Mouse (Mus musculus): Measurements from ENCODE around the gene Lsr. TPM values are rescaled to one million over a fixed set of nuclear protein-coding genes. Genes with fewer than 3 reads are reported as not detected.

Gene Lsr
- polyA plus RNA-seq (2015; fragmentation: Nextera tagmentation; extraction: Ambion mirVana) = 3.7 and 4.4 TPM in 2 replicates

GRCm38 (mm10) chr7:30973251-30973500, at the start of gene Lsr:
TSS of gene Lsr (minus strand) at chr7:30973464.

GRCm38 (mm10) chr7:30973501-30974289, 431 bp upstream of the Lsr start, which contains the start of gene Fam187b:
TSS of gene Fam187b (plus strand) at chr7:30973790.

GRCm38 (mm10) chr7:30956756-30957366, 16.4 kb downstream of the Lsr start, which contains the start of gene Usf2:
TSS of gene Usf2 (minus strand) at chr7:30956803.

GRCm38 (mm10) chr7:30943909-30944635, 29.2 kb downstream of the Lsr start, which contains the start of gene Hamp:
TSS of gene Hamp (minus strand) at chr7:30944032.

GRCm38 (mm10) chr7:30924581-30924980, 48.7 kb downstream of the Lsr start, which contains the start of gene Hamp2:
TSS of gene Hamp2 (minus strand) at chr7:30924681.

GRCm38 (mm10) chr7:30914732-30915131, 58.5 kb downstream of the Lsr start, which contains the start of gene Mag:
TSS of gene Mag (minus strand) at chr7:30914873.

Other genes starting within 250 kb of the Lsr start
- gene Tmem147, start 243.9 kb downstream of the Lsr start, polyA plus RNA-seq (2015; fragmentation: Nextera tagmentation; extraction: Ambion mirVana) = 128 and 142 TPM in 2 replicates
- 0.25 and 0.27 TPM in 2 replicates for gene Gapdhs, start 229.8 kb downstream of the Lsr start, polyA plus RNA-seq (2015; fragmentation: Nextera tagmentation; extraction: Ambion mirVana)
- 2.2 and 4.9 TPM in 2 replicates for gene Sbsn, start 222.0 kb downstream of the Lsr start, polyA plus RNA-seq (2015; fragmentation: Nextera tagmentation; extraction: Ambion mirVana)
- gene Dmkn, start 209.7 kb downstream of the Lsr start, polyA plus RNA-seq (2015; fragmentation: Nextera tagmentation; extraction: Ambion mirVana) = 25.5 and 26.9 TPM in 2 replicates
- 1.9 and 2.6 TPM in 2 replicates for gene Krtdap, start 185.6 kb downstream of the Lsr start, polyA plus RNA-seq (2015; fragmentation: Nextera tagmentation; extraction: Ambion mirVana)
- 1.7 and 2.7 TPM in 2 replicates for gene Ffar2, start 149.7 kb downstream of the Lsr start, polyA plus RNA-seq (2015; fragmentation: Nextera tagmentation; extraction: Ambion mirVana)
- not detected in 2 replicates for gene Ffar3, start 117.3 kb downstream of the Lsr start, polyA plus RNA-seq (2015; fragmentation: Nextera tagmentation; extraction: Ambion mirVana)
- 0.18 and 0.27 TPM in 2 replicates for gene Ffar1, start 111.9 kb downstream of the Lsr start, polyA plus RNA-seq (2015; fragmentation: Nextera tagmentation; extraction: Ambion mirVana)
- gene Cd22, start 93.1 kb downstream of the Lsr start, polyA plus RNA-seq (2015; fragmentation: Nextera tagmentation; extraction: Ambion mirVana) = 3.1 and 3.2 TPM in 2 replicates
- gene Mag, start 58.6 kb downstream of the Lsr start, polyA plus RNA-seq (2015; fragmentation: Nextera tagmentation; extraction: Ambion mirVana) = 0.58 and 0.81 TPM in 2 replicates
- not detected in 2 replicates for gene Hamp2, start 48.8 kb downstream of the Lsr start, polyA plus RNA-seq (2015; fragmentation: Nextera tagmentation; extraction: Ambion mirVana)
- gene Hamp, start 29.4 kb downstream of the Lsr start, polyA plus RNA-seq (2015; fragmentation: Nextera tagmentation; extraction: Ambion mirVana) = not detected in 2 replicates
- gene Usf2, start 16.7 kb downstream of the Lsr start, polyA plus RNA-seq (2015; fragmentation: Nextera tagmentation; extraction: Ambion mirVana) = 17.9 and 18.0 TPM in 2 replicates
- gene Fam187b, start 326 bp upstream of the Lsr start, polyA plus RNA-seq (2015; fragmentation: Nextera tagmentation; extraction: Ambion mirVana) = 0.67 and 0.72 TPM in 2 replicates
- gene Fxyd5, start 69.0 kb upstream of the Lsr start, polyA plus RNA-seq (2015; fragmentation: Nextera tagmentation; extraction: Ambion mirVana) = 98.3 and 112 TPM in 2 replicates
- gene Fxyd7, start 78.0 kb upstream of the Lsr start, polyA plus RNA-seq (2015; fragmentation: Nextera tagmentation; extraction: Ambion mirVana) = 0.33 TPM in 1 of 2 replicates, not detected in the other
- 41.4 and 53.4 TPM in 2 replicates for gene Fxyd1, start 83.7 kb upstream of the Lsr start, polyA plus RNA-seq (2015; fragmentation: Nextera tagmentation; extraction: Ambion mirVana)
- 0.32 TPM in 1 of 2 replicates, not detected in the other for gene Lgi4, start 85.9 kb upstream of the Lsr start, polyA plus RNA-seq (2015; fragmentation: Nextera tagmentation; extraction: Ambion mirVana)
- 23.8 and 24.8 TPM in 2 replicates for gene Fxyd3, start 103.2 kb upstream of the Lsr start, polyA plus RNA-seq (2015; fragmentation: Nextera tagmentation; extraction: Ambion mirVana)
- 14.4 and 18.3 TPM in 2 replicates for gene Hpn, start 141.8 kb upstream of the Lsr start, polyA plus RNA-seq (2015; fragmentation: Nextera tagmentation; extraction: Ambion mirVana)
- 3.4 and 4.9 TPM in 2 replicates for gene Scn1b, start 153.5 kb upstream of the Lsr start, polyA plus RNA-seq (2015; fragmentation: Nextera tagmentation; extraction: Ambion mirVana)
- gene Gramd1a, start 182.4 kb upstream of the Lsr start, polyA plus RNA-seq (2015; fragmentation: Nextera tagmentation; extraction: Ambion mirVana) = 22.1 and 28.0 TPM in 2 replicates